In genomic region chr10:44370666-44371065, GRCm38 (mm10) we compare ENCODE assay signal across 25 mouse cellular contexts.
"Had no signal": no experiment of that assay in that cellular context is flagged by ENCODE, and none has a peak within 500 bp of the region (broad histone marks: within the 10 kb centered on the region; RNA-seq: fewer than 3 reads in every experiment).

No protein-coding gene starts in this region.

- H3K9ac ChIP-seq: heart, embryonic 12.5 days; hindbrain, embryonic 12.5 days; hindbrain, embryonic 14.5 days; intestine, embryonic 15.5 days; limb, embryonic 12.5 days; liver, embryonic 13.5 days had no signal

- DNase-seq: gastrocnemius, postnatal 25 days; heart, adult 18-20 months; heart, postnatal 10 days; heart, postnatal 4 days; kidney, adult 18-20 months; kidney, adult 8-10 months; kidney, postnatal 10 days; kidney, postnatal 25 days; kidney, postnatal 4 days; liver; liver, embryonic 13.5 days had no signal

- ATAC-seq: hindbrain, embryonic 16.5 days; inflammation-experienced regulatory T-cells, adult 6 months; intestine, embryonic 15.5 days; intestine, postnatal 0 days had no signal

- H3K9me3 ChIP-seq: heart, embryonic 10.5 days; heart, embryonic 12.5 days; hindbrain, embryonic 10.5 days; hindbrain, embryonic 12.5 days; intestine, embryonic 15.5 days; limb, embryonic 10.5 days; limb, embryonic 12.5 days; liver, embryonic 13.5 days had no signal

- H3K4me3 ChIP-seq: heart, embryonic 10.5 days; heart, embryonic 12.5 days; hindbrain, embryonic 10.5 days; hindbrain, embryonic 12.5 days; intestine, embryonic 15.5 days; layer of hippocampus, adult 2 months; left cerebral cortex, adult 2 months; limb, embryonic 10.5 days; limb, embryonic 12.5 days; liver, embryonic 13.5 days had no signal

- H3K4me1 ChIP-seq: heart, embryonic 12.5 days; hindbrain, embryonic 10.5 days; hindbrain, embryonic 12.5 days; intestine, embryonic 15.5 days; limb, embryonic 10.5 days had no signal

- H3K27me3 ChIP-seq: heart, embryonic 12.5 days; hindbrain, embryonic 12.5 days; intestine, embryonic 15.5 days; limb, embryonic 12.5 days; liver, embryonic 13.5 days had no signal

- H3K27ac ChIP-seq: heart, embryonic 10.5 days; hindbrain, embryonic 10.5 days; hindbrain, embryonic 12.5 days; hindbrain, embryonic 14.5 days; intestine, embryonic 15.5 days; layer of hippocampus, adult 2 months; left cerebral cortex, adult 2 months; limb, embryonic 10.5 days; limb, embryonic 12.5 days; liver, embryonic 13.5 days had no signal

- H3K4me2 ChIP-seq: heart, embryonic 12.5 days; hindbrain, embryonic 12.5 days; hindbrain, embryonic 14.5 days; intestine, embryonic 15.5 days; limb, embryonic 12.5 days; liver, embryonic 11.5 days; liver, embryonic 13.5 days had no signal

- H3K36me3 ChIP-seq: heart, embryonic 10.5 days; heart, embryonic 12.5 days; hindbrain, embryonic 12.5 days; intestine, embryonic 15.5 days; liver, embryonic 13.5 days had no signal
